Mouse (Mus musculus): ENCODE measurements around the gene Ikbke.

DNA sequence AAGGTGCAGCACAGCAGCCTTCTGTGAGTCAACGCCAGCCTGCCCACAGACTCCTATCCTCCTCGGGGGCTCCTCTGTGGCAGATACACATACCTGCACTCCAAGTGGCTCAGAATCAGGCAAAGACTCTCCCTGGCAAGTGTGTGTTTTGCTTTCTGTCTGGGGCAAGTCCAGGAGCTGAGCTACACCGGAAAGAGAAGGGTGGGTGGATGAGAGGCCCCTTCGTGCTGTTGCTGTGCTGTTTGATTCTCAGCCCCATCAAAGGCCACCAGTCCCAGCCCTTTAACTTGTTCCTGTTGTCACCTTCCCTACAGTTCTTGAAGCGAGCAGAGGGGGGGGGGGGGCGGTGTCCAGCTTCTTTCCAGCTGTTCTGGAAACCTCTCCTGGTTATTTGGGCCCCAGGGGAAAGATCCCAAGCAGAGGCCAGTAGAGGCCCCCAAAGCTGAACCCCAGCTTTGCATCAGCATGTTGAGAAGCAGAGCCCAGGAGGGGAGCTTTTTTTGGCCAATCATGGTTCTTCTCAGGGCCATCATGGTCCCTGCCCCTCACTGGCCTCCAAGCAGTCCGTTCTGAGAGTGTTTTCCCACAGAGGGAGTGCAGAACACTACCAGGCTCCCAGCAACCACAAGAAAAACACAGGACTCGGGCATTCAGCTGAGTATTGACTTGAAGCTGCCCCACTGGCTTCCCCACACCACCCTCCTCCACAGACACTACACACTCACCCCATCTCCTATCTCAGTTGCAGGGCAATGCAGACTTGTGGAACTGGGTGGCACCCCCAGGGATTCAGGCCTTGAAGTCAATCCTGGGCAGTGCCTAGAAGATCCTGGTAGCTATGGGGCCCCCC, 575 bp downstream of the Ikbke start:
- TF ChIP-seq CTCF (IDR thresholded peaks at IDR 0.05; ENCODE audit: insufficient read depth, low read length) (no peak), POLR2A (IDR thresholded peaks at IDR 0.05; ENCODE audit: borderline replicate concordance, extremely low read depth, low read depth, low read length) (no peak)
